In the genomic region with DNA sequence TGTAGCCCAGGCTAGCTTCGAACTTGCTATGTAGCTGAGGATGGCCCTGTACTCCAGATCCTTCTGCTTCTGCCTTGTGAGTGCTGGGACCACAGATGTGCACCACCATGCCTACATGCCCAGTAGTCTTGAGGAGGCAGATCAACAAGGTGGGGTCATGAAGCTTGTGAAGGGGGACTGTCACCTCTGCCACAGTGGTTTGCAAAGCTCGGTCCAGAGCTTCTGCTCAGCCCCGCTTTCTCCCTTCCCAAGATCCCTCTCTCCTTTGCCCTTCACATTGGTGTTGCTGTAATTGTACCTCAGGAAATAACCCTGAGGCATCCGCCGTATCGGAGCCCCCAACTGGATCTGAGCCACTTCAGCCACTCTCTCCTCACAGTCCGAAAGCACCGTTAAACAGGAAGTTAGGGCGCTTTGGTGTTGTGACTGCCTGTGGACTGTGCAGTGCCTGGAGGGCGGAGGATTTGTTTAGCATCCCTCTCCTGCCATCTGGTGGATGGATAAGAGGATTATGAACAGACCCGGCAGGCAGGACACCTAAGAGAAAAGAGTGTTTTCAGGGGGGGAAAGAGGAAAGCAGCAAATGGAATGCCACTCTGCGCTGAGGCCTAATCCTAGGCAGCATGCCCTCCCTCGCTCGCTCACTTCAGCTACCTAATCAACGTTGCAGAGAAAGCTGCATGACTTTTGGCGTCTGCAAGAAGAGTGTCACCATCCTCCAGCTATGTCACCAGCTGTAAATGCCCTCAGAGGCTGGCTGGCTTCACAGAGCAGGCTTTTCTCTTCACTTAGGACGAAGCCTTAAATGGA, we compare ENCODE assay signal across 8 mouse cellular contexts. TPM values are rescaled to one million over a fixed set of nuclear protein-coding genes. Genes with fewer than 3 reads are reported as not detected.
DNase-seq lines count a peak whose midpoint lies in the region; ATAC-seq and TF ChIP-seq lines count a peak whose summit lies in the region.

No protein-coding gene starts in this region.

- no peaks in the 10 kb centered on the region for H3K27me3 ChIP-seq in embryonic facial prominence, embryonic 12.5 days
- no peaks in the 10 kb centered on the region for H3K27me3 ChIP-seq in heart, adult 2 months (ENCODE audit: control insufficient read depth, insufficient read depth, low read length)
- no peaks in the 10 kb centered on the region for H3K27me3 ChIP-seq in kidney, adult 2 months (replicated peaks; ENCODE audit: control insufficient read depth, insufficient read depth, low read length)
- no peaks in the 10 kb centered on the region for H3K27me3 ChIP-seq in limb, embryonic 12.5 days
- H3K27me3 ChIP-seq in midbrain, embryonic 15.5 days (replicated peaks): no peaks in the 10 kb centered on the region

- no peak for TF ChIP-seq POLR2A in heart, adult 2 months (IDR thresholded peaks at IDR 0.05; ENCODE audit: insufficient read depth, low read depth, low read length)
- no peak for TF ChIP-seq POLR2A in kidney, adult 2 months (IDR thresholded peaks at IDR 0.05; ENCODE audit: low read depth, low read length)

- H3K9ac ChIP-seq in embryonic facial prominence, embryonic 12.5 days: peak overlapping the region; percentile 33; the same call in 1 of the 2 replicates
- peak overlapping the region; percentile 49; the same call in 1 of the 2 replicates for H3K9ac ChIP-seq in heart, adult 2 months (ENCODE audit: low read depth, low read length)
- peak overlapping the region; percentile 59 for H3K9ac ChIP-seq in limb, embryonic 12.5 days (replicated peaks)
- peak overlapping the region; percentile 5; the same call in 1 of the 2 replicates for H3K9ac ChIP-seq in midbrain, embryonic 15.5 days

- ATAC-seq in embryonic facial prominence, embryonic 12.5 days (ENCODE audit: insufficient number of reproducible peaks, insufficient read depth, low FRiP score, low TSS enrichment): peak; percentile 87; the same call in 1 of the 2 replicates
- peak; percentile 89 for ATAC-seq in limb, embryonic 12.5 days (ENCODE audit: insufficient number of reproducible peaks, insufficient read depth, low FRiP score, low TSS enrichment, low read depth)
- ATAC-seq in midbrain, embryonic 15.5 days (replicated peaks): peak; percentile 93

- no peaks in the 10 kb centered on the region for H3K36me3 ChIP-seq in embryonic facial prominence, embryonic 12.5 days
- no peaks in the 10 kb centered on the region for H3K36me3 ChIP-seq in heart, adult 2 months (ENCODE audit: control insufficient read depth, insufficient read depth, low read length)
- no peaks in the 10 kb centered on the region for H3K36me3 ChIP-seq in kidney, adult 2 months (ENCODE audit: control insufficient read depth, insufficient read depth, low read length)
- no peaks in the 10 kb centered on the region for H3K36me3 ChIP-seq in limb, embryonic 12.5 days
- H3K36me3 ChIP-seq in midbrain, embryonic 15.5 days (replicated peaks): no peaks in the 10 kb centered on the region

- WGBS in embryonic facial prominence, embryonic 12.5 days: 18% methylated on average over 17 of the region's 17 CpGs
- 16% methylated on average over 17 of the region's 17 CpGs for WGBS in heart, adult 2 months
- 18% methylated on average over 17 of the region's 17 CpGs for WGBS in kidney, adult 2 months
- WGBS in limb, embryonic 12.5 days: 22% methylated on average over 17 of the region's 17 CpGs
- 17% methylated on average over 17 of the region's 17 CpGs for WGBS in midbrain, embryonic 15.5 days

- H3K27ac ChIP-seq in embryonic facial prominence, embryonic 12.5 days: no peak overlapping the region
- no peak overlapping the region; the same call in 1 of the 2 replicates for H3K27ac ChIP-seq in heart, adult 2 months
- H3K27ac ChIP-seq in kidney, adult 2 months (ENCODE audit: insufficient read depth, low read depth, low read length): no peak overlapping the region
- peak overlapping the region; percentile 50; the same call in 1 of the 2 replicates for H3K27ac ChIP-seq in limb, embryonic 12.5 days
- H3K27ac ChIP-seq in midbrain, embryonic 15.5 days: peak overlapping the region; percentile 40

- H3K4me2 ChIP-seq in embryonic facial prominence, embryonic 12.5 days (replicated peaks): peak overlapping the region; percentile 46
- H3K4me2 ChIP-seq in limb, embryonic 12.5 days: peak overlapping the region; percentile 51
- H3K4me2 ChIP-seq in midbrain, embryonic 15.5 days: peak overlapping the region; percentile 46

- DNase-seq in 3T3-L1 (ENCODE audit: low read depth, low spot score): peak; percentile 94
- peak; percentile 82 for DNase-seq in adrenal gland, postnatal 14 days
- DNase-seq in heart, adult 2 months: peak; percentile 47 to 64
- DNase-seq in kidney, adult 2 months: peak; percentile 85
- peak; percentile 55 to 63 for DNase-seq in spleen, postnatal 36 days (ENCODE audit: low spot score in 2 of 2)

- H3K4me1 ChIP-seq in embryonic facial prominence, embryonic 12.5 days: peaks cover 4% of the 10 kb centered on the region; the same call in 1 of the 2 replicates
- H3K4me1 ChIP-seq in heart, adult 2 months (ENCODE audit: control insufficient read depth, insufficient read depth, low read length): no peaks in the 10 kb centered on the region
- H3K4me1 ChIP-seq in kidney, adult 2 months (ENCODE audit: control insufficient read depth, insufficient read depth, low read length): no peaks in the 10 kb centered on the region
- H3K4me1 ChIP-seq in limb, embryonic 12.5 days (replicated peaks): peaks cover 9% of the 10 kb centered on the region; the same call in 1 of the 2 replicates
- peaks cover 10% of the 10 kb centered on the region for H3K4me1 ChIP-seq in midbrain, embryonic 15.5 days

- H3K4me3 ChIP-seq in embryonic facial prominence, embryonic 12.5 days: peak overlapping the region; percentile 12; the same call in 1 of the 2 replicates
- peak overlapping the region; percentile 27; the same call in 1 of the 2 replicates for H3K4me3 ChIP-seq in heart, adult 2 months
- peak overlapping the region; percentile 21; the same call in 1 of the 2 replicates for H3K4me3 ChIP-seq in kidney, adult 2 months (ENCODE audit: insufficient read depth, low read depth, low read length)
- H3K4me3 ChIP-seq in limb, embryonic 12.5 days (replicated peaks): peak overlapping the region; percentile 23
- 0 out of 2 replicates have a peak overlapping the region, but pooled peaks have one; percentile 15 for H3K4me3 ChIP-seq in midbrain, embryonic 15.5 days

- TF ChIP-seq CTCF in heart, adult 2 months (IDR thresholded peaks at IDR 0.05): peak; percentile 85
- TF ChIP-seq CTCF in kidney, adult 2 months (conservative IDR thresholded peaks at IDR 0.05; ENCODE audit: insufficient read depth, insufficient read length, low read depth, low read length): peak; percentile 88

- TF ChIP-seq EP300 in heart, adult 2 months (IDR thresholded peaks at IDR 0.05; ENCODE audit: insufficient read depth, low read depth, low read length): peak; percentile 81; the same call in 1 of the 2 replicates

- H3K79me2 ChIP-seq in heart, adult 2 months (replicated peaks; ENCODE audit: control insufficient read depth, insufficient read depth, low read length): no peaks in the 10 kb centered on the region

- H3K9me3 ChIP-seq in embryonic facial prominence, embryonic 12.5 days: no peaks in the 10 kb centered on the region
- no peaks in the 10 kb centered on the region for H3K9me3 ChIP-seq in limb, embryonic 12.5 days
- no peaks in the 10 kb centered on the region for H3K9me3 ChIP-seq in midbrain, embryonic 15.5 days

- intact Hi-C loops in heart, adult 2 months (cut with DNase I): loop anchor here (1.0 to 2.0 kb wide), 2 partner anchors 27 to 62 kb away; a partner anchor contains a TSS

RNA-seq across cellular contexts. Expression of a gene that starts 27.2 kb away (rescaled TPM):
- total RNA-seq in adrenal gland, postnatal 14 days (2021): 26.6 and 35.7 TPM in 2 replicates
- polyA plus RNA-seq in embryonic facial prominence, embryonic 12.5 days (2016; fragmentation: Nextera tagmentation; extraction: Ambion mirVana): 59.4 and 62.3 TPM in 2 replicates
- 1 to 10 TPM; 5.8 to 8.6 TPM for total RNA-seq in heart, adult 2 months (2021)
- polyA plus RNA-seq in heart, adult 2 months (2012; rRNA removed): 8.7 and 8.9 TPM in 2 replicates
- 24.0 and 33.1 TPM in 2 replicates for polyA plus RNA-seq in kidney, adult 2 months (2012; rRNA removed)
- 59.9 and 61.2 TPM in 2 replicates for polyA plus RNA-seq in limb, embryonic 12.5 days (2016; fragmentation: Nextera tagmentation; extraction: Ambion mirVana)
- 21.6 and 23.3 TPM in 2 replicates for polyA plus RNA-seq in midbrain, embryonic 15.5 days (2015; fragmentation: Nextera tagmentation; extraction: Ambion mirVana)

RNA-seq across cellular contexts. Expression of a gene that starts 27.4 kb away (rescaled TPM):
- 28.7 and 31.7 TPM in 2 replicates for total RNA-seq in adrenal gland, postnatal 14 days (2021)
- 22.6 and 24.4 TPM in 2 replicates for polyA plus RNA-seq in embryonic facial prominence, embryonic 12.5 days (2016; fragmentation: Nextera tagmentation; extraction: Ambion mirVana)
- 1 to 10 TPM; 3.3 to 4.2 TPM for total RNA-seq in heart, adult 2 months (2021)
- 6.2 and 9.6 TPM in 2 replicates for polyA plus RNA-seq in heart, adult 2 months (2012; rRNA removed)
- polyA plus RNA-seq in kidney, adult 2 months (2012; rRNA removed): 7.8 and 8.0 TPM in 2 replicates
- polyA plus RNA-seq in limb, embryonic 12.5 days (2016; fragmentation: Nextera tagmentation; extraction: Ambion mirVana): 19.2 and 23.2 TPM in 2 replicates
- polyA plus RNA-seq in midbrain, embryonic 15.5 days (2015; fragmentation: Nextera tagmentation; extraction: Ambion mirVana): 12.1 and 12.4 TPM in 2 replicates

RNA-seq across cellular contexts. Expression of a gene that starts 56.0 kb away (rescaled TPM):
- total RNA-seq in adrenal gland, postnatal 14 days (2021): 4.5 and 5.4 TPM in 2 replicates
- polyA plus RNA-seq in embryonic facial prominence, embryonic 12.5 days (2016; fragmentation: Nextera tagmentation; extraction: Ambion mirVana): 16.9 and 18.7 TPM in 2 replicates
- 1 to 10 TPM; 1.9 to 2.5 TPM for total RNA-seq in heart, adult 2 months (2021)
- 1.4 and 1.9 TPM in 2 replicates for polyA plus RNA-seq in heart, adult 2 months (2012; rRNA removed)
- polyA plus RNA-seq in kidney, adult 2 months (2012; rRNA removed): 1.2 TPM in 2 replicates
- polyA plus RNA-seq in limb, embryonic 12.5 days (2016; fragmentation: Nextera tagmentation; extraction: Ambion mirVana): 16.0 and 16.3 TPM in 2 replicates
- 22.2 and 24.9 TPM in 2 replicates for polyA plus RNA-seq in midbrain, embryonic 15.5 days (2015; fragmentation: Nextera tagmentation; extraction: Ambion mirVana)

Comparison
In these comparisons a context has a peak if more than half of its experiments do, and no peak if none do; other contexts are left out.
1. H3K27ac ChIP-seq: peak in limb, embryonic 12.5 days (single experiment) and midbrain, embryonic 15.5 days (single experiment); none in embryonic facial prominence, embryonic 12.5 days (single experiment), heart, adult 2 months (single experiment) and kidney, adult 2 months (single experiment).
2. H3K9ac ChIP-seq: peak in every context shown above with its lines; median percentile 59 in limb, embryonic 12.5 days; 49 in heart, adult 2 months; 33 in embryonic facial prominence, embryonic 12.5 days; 5 in midbrain, embryonic 15.5 days.
3. Peak in every context shown above with its lines, with median percentiles within 50 percentile points of each other: DNase-seq, ATAC-seq, H3K4me2 ChIP-seq and H3K4me3 ChIP-seq.